ENCODE assay signal across 8 mouse cellular contexts in genomic region chr8:88696721-88697641, GRCm38 (mm10). TPM values are rescaled to one million over a fixed set of nuclear protein-coding genes. Genes with fewer than 3 reads are reported as not detected.
DNase-seq lines count a peak whose midpoint lies in the region; ATAC-seq and TF ChIP-seq lines count a peak whose summit lies in the region.

Cyld (plus strand) TSS chr8:88697028.

- no peaks in the 10 kb centered on the region for H3K36me3 ChIP-seq in embryonic facial prominence, embryonic 14.5 days (ENCODE audit: control insufficient read depth, insufficient read depth, low read length)
- no peaks in the 10 kb centered on the region for H3K36me3 ChIP-seq in heart, adult 2 months (ENCODE audit: control insufficient read depth, insufficient read depth, low read length)
- no peaks in the 10 kb centered on the region for H3K36me3 ChIP-seq in limb, embryonic 13.5 days
- H3K36me3 ChIP-seq in midbrain, embryonic 16.5 days (ENCODE audit: control insufficient read depth, insufficient read depth, low read length): no peaks in the 10 kb centered on the region

- peak within 1 kb of the TSS; percentile 61 for H3K27ac ChIP-seq in embryonic facial prominence, embryonic 14.5 days (replicated peaks; ENCODE audit: low read depth, low read length)
- H3K27ac ChIP-seq in heart, adult 2 months: peak within 1 kb of the TSS; percentile 94
- peak within 1 kb of the TSS; percentile 66; the same call in 1 of the 2 replicates for H3K27ac ChIP-seq in limb, embryonic 13.5 days
- H3K27ac ChIP-seq in midbrain, embryonic 16.5 days (ENCODE audit: low read length): peak within 1 kb of the TSS; percentile 86

- no peaks in the 10 kb centered on the region for H3K9me3 ChIP-seq in embryonic facial prominence, embryonic 14.5 days (ENCODE audit: control insufficient read depth, low read length)
- no peaks in the 10 kb centered on the region for H3K9me3 ChIP-seq in limb, embryonic 13.5 days
- no peaks in the 10 kb centered on the region for H3K9me3 ChIP-seq in midbrain, embryonic 16.5 days (replicated peaks; ENCODE audit: control insufficient read depth, low read length, poor library complexity, severe bottlenecking)

- TF ChIP-seq EP300 in heart, adult 2 months (IDR thresholded peaks at IDR 0.05; ENCODE audit: insufficient read depth, low read depth, low read length): 0 out of 2 replicates have a peak, but pooled peaks have one; percentile 46

- peak within 1 kb of the TSS; percentile 79 for H3K4me2 ChIP-seq in embryonic facial prominence, embryonic 14.5 days (ENCODE audit: low read depth, low read length)
- peak within 1 kb of the TSS; percentile 75 for H3K4me2 ChIP-seq in limb, embryonic 13.5 days (replicated peaks)
- peak within 1 kb of the TSS; percentile 80 for H3K4me2 ChIP-seq in midbrain, embryonic 16.5 days (ENCODE audit: low read length)

- peak within 1 kb of the TSS; percentile 90 for H3K9ac ChIP-seq in embryonic facial prominence, embryonic 14.5 days (ENCODE audit: low read depth, low read length)
- peak within 1 kb of the TSS; percentile 78 for H3K9ac ChIP-seq in heart, adult 2 months (ENCODE audit: low read depth, low read length)
- H3K9ac ChIP-seq in limb, embryonic 13.5 days: peak within 1 kb of the TSS; percentile 85
- peak within 1 kb of the TSS; percentile 91 for H3K9ac ChIP-seq in midbrain, embryonic 16.5 days (ENCODE audit: low read depth, low read length)

- intact Hi-C loops in heart, adult 2 months (cut with DNase I): loop anchor here (5.0 kb wide), 1 partner anchor 50 kb away; the partner anchor contains the start of gene Nod2

- TF ChIP-seq POLR2A in heart, adult 2 months (IDR thresholded peaks at IDR 0.05; ENCODE audit: insufficient read depth, low read depth, low read length): 0 out of 2 replicates have a peak, but pooled peaks have one; percentile 1

- WGBS in embryonic facial prominence, embryonic 14.5 days: under 1% methylated on average over 38 of the region's 80 CpGs
- WGBS in heart, adult 2 months: under 1% methylated on average over 76 of the region's 80 CpGs
- under 1% methylated on average over 77 of the region's 80 CpGs for WGBS in limb, embryonic 13.5 days
- under 1% methylated on average over 71 of the region's 80 CpGs for WGBS in midbrain, embryonic 16.5 days

- DNase-seq in 3T3-L1 (ENCODE audit: low read depth, low spot score): peak; percentile 100
- DNase-seq in adrenal gland, postnatal 4 days (ENCODE audit: low spot score in 2 of 2): peak; percentile 90 to 94
- DNase-seq in embryonic facial prominence, embryonic 14.5 days (ENCODE audit: low spot score): peak; percentile 100
- DNase-seq in heart, adult 2 months: peak; percentile 98 to 99
- DNase-seq in kidney, adult 8-10 months: peak; percentile 99 to 100
- peak; percentile 92 to 98 for DNase-seq in spleen, postnatal 10 days (ENCODE audit: low spot score in 2 of 2)

- peak; percentile 20; the same call in 1 of the 2 replicates for TF ChIP-seq CTCF in heart, adult 2 months (IDR thresholded peaks at IDR 0.05)

- H3K4me1 ChIP-seq in embryonic facial prominence, embryonic 14.5 days (ENCODE audit: control insufficient read depth, insufficient read depth, low read length): peaks cover 6% of the 10 kb centered on the region
- H3K4me1 ChIP-seq in heart, adult 2 months (ENCODE audit: control insufficient read depth, insufficient read depth, low read length): no peaks in the 10 kb centered on the region; the same call in 1 of the 2 replicates
- peaks cover 14% of the 10 kb centered on the region for H3K4me1 ChIP-seq in limb, embryonic 13.5 days
- peaks cover 13% of the 10 kb centered on the region for H3K4me1 ChIP-seq in midbrain, embryonic 16.5 days (ENCODE audit: control insufficient read depth, insufficient read depth, low read length)

- H3K79me2 ChIP-seq in heart, adult 2 months (replicated peaks; ENCODE audit: control insufficient read depth, insufficient read depth, low read length): no peaks in the 10 kb centered on the region; the same call in 1 of the 2 replicates

- H3K4me3 ChIP-seq in embryonic facial prominence, embryonic 14.5 days (ENCODE audit: low read depth, low read length): peak within 1 kb of the TSS; percentile 92
- H3K4me3 ChIP-seq in heart, adult 2 months: peak within 1 kb of the TSS; percentile 87
- peak within 1 kb of the TSS; percentile 91 for H3K4me3 ChIP-seq in limb, embryonic 13.5 days
- peak within 1 kb of the TSS; percentile 93 for H3K4me3 ChIP-seq in midbrain, embryonic 16.5 days (ENCODE audit: low read depth, low read length)

- ATAC-seq in embryonic facial prominence, embryonic 14.5 days (ENCODE audit: low read depth): peak; percentile 100
- peak; percentile 100 for ATAC-seq in limb, embryonic 13.5 days (ENCODE audit: low FRiP score, low read depth)
- ATAC-seq in midbrain, embryonic 16.5 days: peak; percentile 99

- H3K27me3 ChIP-seq in embryonic facial prominence, embryonic 14.5 days (replicated peaks; ENCODE audit: control insufficient read depth, insufficient read depth, low read length): no peaks in the 10 kb centered on the region
- H3K27me3 ChIP-seq in heart, adult 2 months (ENCODE audit: control insufficient read depth, insufficient read depth, low read length): no peaks in the 10 kb centered on the region
- H3K27me3 ChIP-seq in limb, embryonic 13.5 days: no peaks in the 10 kb centered on the region
- peaks cover 2% of the 10 kb centered on the region; the same call in 1 of the 2 replicates for H3K27me3 ChIP-seq in midbrain, embryonic 16.5 days (ENCODE audit: control insufficient read depth, insufficient read depth, low read depth, low read length)

RNA-seq across cellular contexts. Expression of gene Cyld, which starts in this region (rescaled TPM):
- total RNA-seq in adrenal gland, postnatal 4 days (2021): 10 to 100 TPM; 39.1 to 44.7 TPM
- polyA plus RNA-seq in embryonic facial prominence, embryonic 14.5 days (2014; fragmentation: Nextera tagmentation; extraction: Ambion mirVana): 12.0 and 14.6 TPM in 2 replicates
- total RNA-seq in heart, adult 2 months (2021): 10 to 100 TPM; 27.1 to 29.4 TPM
- polyA plus RNA-seq in heart, adult 2 months (2012; rRNA removed): 4.8 and 10.1 TPM in 2 replicates
- 13.6 and 15.4 TPM in 2 replicates for polyA plus RNA-seq in limb, embryonic 13.5 days (2015; fragmentation: Nextera tagmentation; extraction: Ambion mirVana)
- 18.4 and 19.8 TPM in 2 replicates for polyA plus RNA-seq in midbrain, embryonic 16.5 days (2015; fragmentation: Nextera tagmentation; extraction: Ambion mirVana)

Comparison
In these comparisons a context has a peak if more than half of its experiments do, and no peak if none do; other contexts are left out.
1. Peak in every context shown above with its lines: DNase-seq, ATAC-seq, H3K4me3 ChIP-seq and H3K27ac ChIP-seq.